In genomic region chr13:38235370-38235769, GRCm38 (mm10) we compare ENCODE assay signal across 10 mouse cellular contexts. TPM values are rescaled to one million over a fixed set of nuclear protein-coding genes. Genes with fewer than 3 reads are reported as not detected.
A peak's percentile ranks its signal among the peaks of the same experiment; 100 is the strongest.
DNase-seq lines count a peak whose midpoint lies in the region; ATAC-seq lines count a peak whose summit lies in the region.
"Had no signal": no experiment of that assay in that cellular context is flagged by ENCODE, and none has a peak within 500 bp of the region (broad histone marks: within the 10 kb centered on the region; RNA-seq: fewer than 3 reads in every experiment).

No protein-coding gene starts in this region.

- no peaks in the 10 kb centered on the region for H3K9me3 ChIP-seq in kidney, embryonic 14.5 days (ENCODE audit: control insufficient read depth, low read length)
- H3K9me3 ChIP-seq: forebrain, embryonic 15.5 days had no signal

- 73% methylated on average over 3 of the region's 3 CpGs for WGBS in kidney, embryonic 14.5 days

- no peak for ATAC-seq in kidney, embryonic 14.5 days (ENCODE audit: low FRiP score, low TSS enrichment)
- ATAC-seq: forebrain, embryonic 15.5 days had no signal

- no peaks in the 10 kb centered on the region for H3K4me1 ChIP-seq in kidney, embryonic 14.5 days (ENCODE audit: control insufficient read depth, insufficient read depth, low read length)

- H3K27me3 ChIP-seq in kidney, embryonic 14.5 days (ENCODE audit: control insufficient read depth, insufficient read depth, low read length) = no peaks in the 10 kb centered on the region
- H3K27me3 ChIP-seq: forebrain, embryonic 15.5 days had no signal

- DNase-seq in kidney, adult 9 months = peak; percentile 40
- DNase-seq in urinary bladder, postnatal 14 days (ENCODE audit: low spot score) = peak; percentile 16
- no peak for DNase-seq in urinary bladder, adult 18-20 months (ENCODE audit: low spot score in 2 of 2)
- peak; percentile 25 for DNase-seq in c-Kit-positive CD71-positive TER-119-negative erythroid progenitor cells, embryonic 14.5 days (ENCODE audit: low read depth)
- no peak for DNase-seq in testis, postnatal 14 days (ENCODE audit: low spot score)
- no peak for DNase-seq in neural tube, embryonic 10.5 days (ENCODE audit: extremely low spot score, low spot score)
- no peak for DNase-seq in cerebellum, adult 11 months
- DNase-seq: cerebellum, postnatal 36 days had no signal

- no peak overlapping the region for H3K9ac ChIP-seq in kidney, embryonic 14.5 days (ENCODE audit: low read depth, low read length)
- H3K9ac ChIP-seq: forebrain, embryonic 15.5 days had no signal

- H3K4me3 ChIP-seq in kidney, embryonic 14.5 days (ENCODE audit: low read length) = no peak overlapping the region
- H3K4me3 ChIP-seq: forebrain, embryonic 15.5 days had no signal

- no peaks in the 10 kb centered on the region for H3K36me3 ChIP-seq in kidney, embryonic 14.5 days (ENCODE audit: control insufficient read depth, insufficient read depth, low read length)
- H3K36me3 ChIP-seq: forebrain, embryonic 15.5 days had no signal

- no peak overlapping the region for H3K4me2 ChIP-seq in kidney, embryonic 14.5 days (replicated peaks; ENCODE audit: low read depth, low read length)
- H3K4me2 ChIP-seq: forebrain, embryonic 15.5 days had no signal

- no peak overlapping the region for H3K27ac ChIP-seq in kidney, embryonic 14.5 days (ENCODE audit: low read depth, low read length)
- H3K27ac ChIP-seq: forebrain, embryonic 15.5 days had no signal

RNA-seq across cellular contexts. Expression of gene Snrnp48, which starts 30.6 kb away (rescaled TPM):
- polyA plus RNA-seq in kidney, embryonic 14.5 days (2014; fragmentation: Nextera tagmentation; extraction: Ambion mirVana) = 44.0 and 55.2 TPM in 2 replicates

Comparison
In these comparisons a context has a peak if more than half of its experiments do, and no peak if none do; other contexts are left out.
1. DNase-seq: peak in kidney, adult 9 months (single experiment), urinary bladder, postnatal 14 days (single experiment) and c-Kit-positive CD71-positive TER-119-negative erythroid progenitor cells, embryonic 14.5 days (single experiment); none in urinary bladder, adult 18-20 months (0 of 2), testis, postnatal 14 days (single experiment), neural tube, embryonic 10.5 days (single experiment) and cerebellum, adult 11 months (single experiment).